In genomic region chr2:91441715-91442114, GRCm38 (mm10) we compare ENCODE assay signal across 18 mouse cellular contexts. TPM values are rescaled to one million over a fixed set of nuclear protein-coding genes. Genes with fewer than 3 reads are reported as not detected.
"Had no signal": no experiment of that assay in that cellular context is flagged by ENCODE, and none has a peak within 500 bp of the region (broad histone marks: within the 10 kb centered on the region; RNA-seq: fewer than 3 reads in every experiment).

No protein-coding gene starts in this region.

- H3K9me3 ChIP-seq: kidney, embryonic 15.5 days; limb, embryonic 10.5 days; liver, embryonic 15.5 days; midbrain, embryonic 12.5 days; neural tube, embryonic 13.5 days; stomach, embryonic 15.5 days had no signal

- H3K27me3 ChIP-seq: kidney, embryonic 15.5 days; liver, embryonic 15.5 days; midbrain, embryonic 12.5 days; neural tube, embryonic 13.5 days; stomach, embryonic 15.5 days had no signal

- H3K9ac ChIP-seq: kidney, embryonic 15.5 days; liver, embryonic 15.5 days; midbrain, embryonic 12.5 days; neural tube, embryonic 13.5 days; stomach, embryonic 15.5 days had no signal

- H3K4me2 ChIP-seq: kidney, embryonic 15.5 days; liver, embryonic 11.5 days; liver, embryonic 15.5 days; midbrain, embryonic 12.5 days; neural tube, embryonic 13.5 days; stomach, embryonic 15.5 days had no signal

- ATAC-seq: midbrain, embryonic 16.5 days had no signal

- H3K4me3 ChIP-seq: kidney, embryonic 15.5 days; left cerebral cortex, adult 2 months; limb, embryonic 10.5 days; liver, embryonic 15.5 days; midbrain, embryonic 12.5 days; neural tube, embryonic 13.5 days; stomach, embryonic 15.5 days had no signal

- DNase-seq: kidney, adult 2 months; kidney, postnatal 14 days; retina, postnatal 1 day; right cerebral cortex, postnatal 4 days; spleen, adult 18-20 months; thymus, adult 2 months; thymus, postnatal 25 days had no signal

- H3K27ac ChIP-seq: kidney, embryonic 15.5 days; left cerebral cortex, adult 2 months; limb, embryonic 10.5 days; liver, embryonic 15.5 days; macrophage; midbrain, embryonic 12.5 days; neural tube, embryonic 13.5 days; stomach, embryonic 15.5 days had no signal

- H3K36me3 ChIP-seq: kidney, embryonic 15.5 days; limb, embryonic 10.5 days; liver, embryonic 15.5 days; midbrain, embryonic 12.5 days; neural tube, embryonic 13.5 days; stomach, embryonic 15.5 days had no signal

RNA-seq across cellular contexts. Expression of gene Lrp4, which starts 15.6 kb away (rescaled TPM):
- total RNA-seq: megakaryocyte-erythroid progenitor cell, adult 5-6 weeks had no signal
